Mouse (Mus musculus): ENCODE data around the gene Col5a1.

The Col5a1 gene

DNA sequence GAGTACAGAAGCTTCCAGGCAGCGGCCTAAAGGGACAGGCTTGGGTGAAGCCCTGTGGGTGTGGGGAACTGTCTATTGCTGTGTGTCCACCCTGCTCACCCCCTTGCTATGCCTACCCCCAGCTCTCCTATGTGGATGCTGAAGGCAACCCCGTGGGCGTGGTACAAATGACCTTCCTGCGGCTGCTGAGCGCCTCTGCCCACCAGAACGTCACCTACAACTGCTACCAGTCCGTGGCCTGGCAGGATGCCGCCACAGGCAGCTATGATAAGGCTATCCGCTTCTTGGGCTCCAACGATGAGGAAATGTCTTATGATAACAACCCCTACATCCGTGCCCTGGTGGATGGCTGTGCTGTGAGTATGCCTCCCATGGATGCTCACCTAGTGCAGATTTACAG, 146.2 kb downstream of the Col5a1 start:
- DNase-seq (ENCODE audit: low spot score in 2 of 2), result no peak

GRCm38 (mm10) chr2:28034011-28034710, 147.9 kb downstream of the Col5a1 start:
- DNase-seq (ENCODE audit: low spot score in 2 of 2), result no peak

- DNase-seq (ENCODE audit: low spot score in 2 of 2), result no peak
Measured at GRCm38 (mm10) chr2:28036788-28037187, 150.6 kb downstream of the Col5a1 start.

DNA sequence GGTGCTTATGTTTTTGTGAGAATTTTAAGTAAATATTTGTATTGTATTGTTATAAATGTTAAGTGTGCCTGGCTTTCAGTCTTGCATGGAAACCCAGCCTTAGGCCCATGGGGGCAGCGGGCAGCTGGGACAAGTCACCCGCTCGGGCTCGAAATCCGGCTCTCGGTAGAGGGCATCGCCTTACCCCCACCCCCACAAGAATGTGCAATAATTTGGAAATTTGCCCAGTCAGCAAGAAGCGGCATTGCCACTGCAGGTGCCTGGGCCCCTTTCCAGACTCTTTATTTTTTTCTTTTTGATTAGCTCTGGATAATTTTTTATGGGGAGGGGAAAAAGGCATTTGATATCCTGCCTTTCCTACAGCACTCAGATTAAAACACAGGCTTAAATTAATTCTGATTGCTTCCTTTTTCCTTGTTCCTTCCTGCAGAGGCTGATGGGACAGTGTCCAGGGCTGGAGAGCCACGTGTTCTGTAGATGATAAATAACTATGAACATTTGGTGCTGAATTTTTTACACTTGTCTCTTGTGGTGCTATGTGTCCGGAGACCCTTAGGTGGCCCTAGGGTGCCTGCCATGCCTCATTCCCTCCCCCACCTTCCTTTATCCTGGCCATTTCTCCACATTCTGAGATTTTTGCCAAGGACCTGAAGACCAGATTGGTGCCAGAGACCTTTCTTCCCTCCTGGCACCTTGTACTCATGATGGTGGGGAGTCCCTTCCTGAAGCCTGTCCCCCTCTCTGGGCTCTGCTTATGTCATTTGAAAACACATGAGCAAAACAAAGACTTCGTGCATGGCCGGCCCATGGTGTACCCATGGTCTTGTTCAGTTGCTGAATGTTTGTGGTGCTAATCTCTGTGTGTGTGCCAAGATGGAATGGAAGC, 151.5 kb downstream of the Col5a1 start:
- no peak for DNase-seq (ENCODE audit: low spot score in 2 of 2)

GRCm38 (mm10) chr2:28038391-28039096, 152.3 kb downstream of the Col5a1 start:
- DNase-seq (ENCODE audit: low spot score in 2 of 2), result peak; percentile 9 to 53

DNA sequence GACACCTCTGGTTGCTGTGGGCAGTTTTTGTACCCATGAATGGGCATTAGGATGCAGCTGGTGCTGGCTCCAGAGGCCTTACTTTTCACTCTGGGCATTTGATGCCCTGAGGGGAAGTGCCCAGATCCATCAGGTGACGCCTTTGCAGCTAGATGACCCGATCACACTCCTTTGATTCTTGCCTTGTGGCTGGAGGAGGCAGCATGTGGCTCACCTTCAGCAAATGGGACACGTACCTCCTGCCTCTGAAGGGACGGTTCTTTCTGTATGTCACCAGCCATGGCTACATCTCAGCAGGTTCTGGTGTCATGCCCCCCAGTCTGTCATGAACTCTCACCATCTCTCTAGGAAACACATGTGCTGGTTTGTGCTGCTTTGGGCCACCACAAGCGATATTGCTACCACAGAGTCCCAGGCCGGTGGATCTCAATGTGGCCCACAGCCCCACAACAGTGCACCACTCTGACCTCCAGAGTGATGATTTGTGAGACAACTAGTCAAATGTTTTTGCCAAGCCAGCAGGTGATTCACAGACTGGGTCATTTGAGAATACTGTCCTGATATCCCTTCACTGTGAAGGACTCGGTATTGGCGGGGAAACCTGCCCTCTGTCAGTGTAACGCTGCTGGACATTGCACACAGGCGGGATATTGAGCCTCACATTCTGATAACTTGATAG, 153.6 kb downstream of the Col5a1 start:
- no peak for DNase-seq (ENCODE audit: low spot score in 2 of 2)

DNA sequence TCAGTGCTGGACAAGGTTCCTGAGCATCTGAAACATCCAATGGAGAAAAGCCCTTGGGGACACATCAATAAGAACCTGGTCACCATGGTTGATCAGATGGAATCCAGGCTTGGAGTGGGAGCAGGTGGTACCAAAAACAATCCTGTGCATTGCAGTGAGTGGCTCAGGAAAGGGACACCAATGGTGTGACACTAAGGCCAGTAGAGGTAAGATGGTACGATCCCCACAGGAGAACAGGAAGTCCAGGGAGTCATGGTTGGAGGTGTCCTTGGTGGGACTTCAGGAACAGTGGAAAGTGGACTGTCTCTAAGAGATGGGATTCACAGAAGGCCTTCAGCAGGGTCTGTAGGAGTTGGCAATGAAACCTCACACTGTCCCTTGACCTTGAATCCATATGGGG, 154.2 kb downstream of the Col5a1 start:
- DNase-seq (ENCODE audit: low spot score in 2 of 2), result no peak

GRCm38 (mm10) chr2:28044920-28045598, 158.8 kb downstream of the Col5a1 start:
- DNase-seq (ENCODE audit: low spot score in 2 of 2), result no peak

DNA sequence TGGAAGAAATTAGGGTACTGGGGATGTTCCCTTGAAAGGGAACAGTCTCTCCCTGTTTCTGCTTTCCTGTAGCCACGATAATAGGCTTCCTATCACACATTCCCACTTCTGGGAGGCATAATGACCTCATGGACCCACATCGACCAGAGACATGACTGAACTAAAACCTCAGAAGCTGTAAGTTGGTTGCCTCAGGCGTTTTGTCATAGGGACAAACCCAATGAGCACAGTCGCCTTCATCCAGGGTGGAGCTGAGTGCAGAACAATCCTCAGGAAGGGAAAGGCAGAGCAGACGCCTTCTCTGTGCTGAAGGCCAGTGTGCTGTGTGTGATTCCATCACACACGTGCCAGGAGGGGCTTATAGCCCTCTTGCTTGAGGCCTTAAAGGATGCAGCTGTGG, 160.1 kb downstream of the Col5a1 start:
- no peak for DNase-seq (ENCODE audit: low spot score in 2 of 2)

GRCm38 (mm10) chr2:28047092-28047491, 160.9 kb downstream of the Col5a1 start:
- DNase-seq (ENCODE audit: low spot score in 2 of 2), result no peak

DNA sequence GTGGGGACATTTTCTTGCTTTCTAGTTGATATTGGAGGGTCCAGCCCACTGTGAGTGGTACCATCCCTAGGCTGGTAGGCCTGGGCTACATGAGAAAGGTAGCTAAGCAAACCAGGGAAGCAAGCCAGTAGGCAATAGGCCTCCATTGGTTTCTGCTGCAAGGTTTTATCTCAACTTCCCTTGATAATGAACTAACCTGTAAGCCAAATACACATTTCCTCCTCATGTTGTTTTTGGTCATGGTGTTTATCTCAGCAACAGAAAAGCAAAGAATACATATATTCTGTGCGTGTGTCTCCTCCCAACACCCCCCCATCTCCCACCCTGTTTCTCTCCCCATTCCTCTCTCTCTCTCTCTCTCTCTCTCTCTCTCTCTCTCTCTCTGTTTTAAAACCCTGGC, 173.7 kb downstream of the Col5a1 start:
- no peak for DNase-seq (ENCODE audit: low spot score in 2 of 2)

GRCm38 (mm10) chr2:28063711-28064338, 177.6 kb downstream of the Col5a1 start:
- DNase-seq (ENCODE audit: low spot score in 2 of 2), result no peak

- no peak for DNase-seq (ENCODE audit: low spot score in 2 of 2)
Measured at GRCm38 (mm10) chr2:28064339-28065080, 178.3 kb downstream of the Col5a1 start.

DNA sequence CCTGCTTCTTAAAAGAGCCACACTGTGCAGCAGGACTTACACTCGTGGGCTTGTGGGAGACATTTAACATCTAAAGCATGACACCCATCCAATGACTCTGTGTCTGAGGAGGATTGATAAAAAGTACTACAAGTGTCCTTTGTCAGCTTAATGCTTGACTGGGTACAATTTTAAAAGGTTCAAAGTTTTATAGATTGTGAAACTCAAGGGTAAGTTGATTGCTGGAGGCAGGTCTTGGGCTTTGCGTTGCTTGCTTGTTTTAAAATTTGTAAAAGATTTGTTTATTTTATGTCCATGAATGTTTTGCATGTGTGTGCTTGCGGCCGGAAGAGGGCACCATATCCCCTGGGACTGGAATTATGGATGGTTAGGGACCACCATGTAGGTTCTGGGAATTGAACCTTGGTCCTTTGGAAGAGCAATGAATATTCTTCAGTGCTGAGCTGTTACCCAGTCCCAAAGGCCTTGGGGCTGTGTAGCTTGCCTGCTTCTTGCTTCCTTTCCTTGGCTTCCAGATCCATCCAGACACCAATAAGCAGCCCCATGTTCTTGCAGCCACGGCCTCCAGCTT, 178.9 kb downstream of the Col5a1 start:
- DNase-seq (ENCODE audit: low spot score in 2 of 2), result no peak

DNA sequence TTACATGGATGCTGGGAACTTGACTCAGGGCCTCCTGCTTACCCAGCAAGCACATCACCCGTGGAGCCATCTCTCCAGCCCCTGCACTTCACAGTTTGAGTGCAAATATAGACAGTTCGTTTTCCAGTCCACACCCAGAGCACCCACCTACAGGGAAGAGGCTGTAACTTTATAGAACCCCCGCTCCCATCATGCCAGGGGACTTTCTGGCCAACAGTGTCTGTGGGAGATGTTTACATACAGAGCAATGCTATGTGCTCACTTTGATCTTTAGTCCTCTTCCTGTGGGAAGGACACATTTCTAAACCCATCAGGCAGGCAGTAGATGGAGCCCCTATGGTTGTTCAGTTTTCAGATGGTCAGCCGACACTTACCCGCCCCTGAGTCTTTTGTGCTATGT, 180.5 kb downstream of the Col5a1 start:
- DNase-seq (ENCODE audit: low spot score in 2 of 2), result peak in 1 of 2 experiments; percentile 12

DNA sequence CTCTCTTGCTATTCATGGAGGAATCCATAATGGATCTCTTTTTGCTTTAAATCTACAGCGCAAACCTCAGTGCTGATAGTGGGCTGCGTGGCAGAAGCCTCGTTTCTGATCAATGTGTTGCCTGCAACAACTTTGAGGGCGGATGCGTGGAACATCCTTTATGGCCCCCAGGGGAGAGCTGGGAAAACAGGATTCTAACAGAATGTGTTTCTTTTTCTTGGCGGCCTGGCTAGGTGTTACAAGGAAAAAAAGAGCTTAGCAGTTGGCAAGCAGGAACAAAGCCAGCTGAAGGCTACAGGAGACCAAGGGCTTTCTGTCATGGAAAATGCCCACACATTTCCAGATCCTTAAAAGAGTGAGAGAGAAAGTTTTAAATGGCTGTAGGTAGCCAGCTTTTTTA, 180.9 kb downstream of the Col5a1 start:
- DNase-seq (ENCODE audit: low spot score in 2 of 2), result peak; percentile 62 to 86

DNA sequence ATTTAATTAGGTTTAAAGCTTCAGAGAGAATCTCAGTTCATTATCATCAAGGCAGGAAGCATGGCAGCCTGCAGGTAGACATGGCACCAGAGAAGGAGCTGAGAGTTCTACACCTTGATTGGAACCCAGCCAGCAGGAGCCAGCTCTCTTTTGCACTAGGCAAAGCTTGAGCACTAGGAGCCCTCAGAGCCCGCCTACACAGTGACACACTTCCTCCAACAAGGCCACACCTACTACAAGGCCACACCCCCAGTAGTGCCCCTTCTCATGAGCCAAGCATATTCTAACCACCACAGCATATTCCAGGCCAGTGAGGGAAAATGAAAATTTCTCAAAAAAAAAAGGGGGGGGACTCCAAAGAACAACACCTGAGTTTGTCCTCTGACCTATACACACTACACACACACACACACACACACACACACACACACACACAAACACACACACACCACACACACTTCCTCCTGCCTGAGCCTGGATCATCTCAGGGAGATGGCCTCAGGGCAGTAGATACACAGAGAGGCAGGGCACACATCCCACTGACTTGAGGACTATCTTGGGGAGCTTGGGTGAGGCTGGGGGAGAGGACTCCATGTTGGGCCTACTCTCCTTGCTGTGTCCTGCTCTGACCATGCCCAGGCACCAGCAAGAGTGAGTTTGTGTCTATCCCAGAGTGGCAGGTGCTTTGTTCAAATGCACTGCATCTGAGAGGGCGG, 181.8 kb downstream of the Col5a1 start:
- no peak for DNase-seq (ENCODE audit: low spot score in 2 of 2)

DNA sequence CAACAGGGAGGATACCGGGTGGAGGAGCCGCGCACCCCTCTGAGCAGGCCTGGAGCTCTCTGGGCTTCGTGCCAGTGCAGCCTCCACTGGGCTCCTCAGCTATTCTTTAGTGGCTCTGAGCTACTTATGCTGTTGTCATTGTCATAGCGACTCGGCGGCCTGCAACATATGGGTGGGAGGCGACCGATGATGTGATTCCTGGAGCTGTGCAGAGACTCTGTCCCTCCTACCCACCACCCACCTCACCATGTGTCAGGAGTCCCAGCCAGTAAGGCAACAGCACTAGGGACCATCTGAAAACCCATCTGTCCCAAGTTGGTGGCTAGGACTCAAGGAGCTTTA, 182.3 kb downstream of the Col5a1 start:
- peak; percentile 91 to 96 for DNase-seq (ENCODE audit: low spot score in 2 of 2)

GRCm38 (mm10) chr2:28075616-28076187, 189.5 kb downstream of the Col5a1 start:
- DNase-seq (ENCODE audit: low spot score in 2 of 2), result no peak

Data from left cerebral cortex, adult 9 months (tissue).